Mouse (Mus musculus) hindbrain, embryonic 12.5 days (tissue): ENCODE data around the gene Inpp5d. TPM values are rescaled to one million over a fixed set of nuclear protein-coding genes. Genes with fewer than 3 reads are reported as not detected.

Experiments used
- polyA plus RNA-seq: library from polyadenylated mRNA; unstranded; fragments of >200 nt; fragmentation: Nextera tagmentation; extraction: Ambion mirVana; gene quantifications from 2 replicates; pipeline ENCODE4 v1.2.1, GENCODE M21; 2016

Inpp5d gene
- polyA plus RNA-seq, 1 experiment from 2014 or later, result 5.5 TPM

Other genes with a start within 250 kb of the Inpp5d start
- 11.8 and 12.0 TPM in 2 replicates for gene Kcnj13, start 225.6 kb upstream of the Inpp5d start, polyA plus RNA-seq
- gene Snorc, start 150.0 kb upstream of the Inpp5d start, polyA plus RNA-seq, result 1.4 and 3.5 TPM in 2 replicates
- gene Neu2, start 110.4 kb upstream of the Inpp5d start, polyA plus RNA-seq, result not detected in 2 replicates
- 4.8 and 5.9 TPM in 2 replicates for gene Ngef, start 46.4 kb upstream of the Inpp5d start, polyA plus RNA-seq
- 51.0 and 52.4 TPM in 2 replicates for gene Atg16l1, start 135.6 kb downstream of the Inpp5d start, polyA plus RNA-seq
- gene Sag, start 183.4 kb downstream of the Inpp5d start, polyA plus RNA-seq, result 2.4 and 2.5 TPM in 2 replicates
- 37.0 and 39.1 TPM in 2 replicates for gene Dgkd, start 233.0 kb downstream of the Inpp5d start, polyA plus RNA-seq